Mouse (Mus musculus) heart, adult 18-20 months (tissue): ENCODE measurements at regions not wholly inside any gene's neighbourhood (a gene's known extent, or its start where the extent isn't known, plus 50 kb on each side); places are given as distances from the start of the nearest gene placed in this dataset.
"Not testable (repeated sequence)": the region's sequence is repeated elsewhere in the genome, so short reads cannot be mapped to it uniquely, and the experiment has no call there.

Experiments used
- DNase-seq, 2 experiments: peaks; one replicate each; pipeline ENCODE4 v3.0.0; 2021 to 2022; ENCODE audit warnings: mixed read lengths in 1 of 2

DNA sequence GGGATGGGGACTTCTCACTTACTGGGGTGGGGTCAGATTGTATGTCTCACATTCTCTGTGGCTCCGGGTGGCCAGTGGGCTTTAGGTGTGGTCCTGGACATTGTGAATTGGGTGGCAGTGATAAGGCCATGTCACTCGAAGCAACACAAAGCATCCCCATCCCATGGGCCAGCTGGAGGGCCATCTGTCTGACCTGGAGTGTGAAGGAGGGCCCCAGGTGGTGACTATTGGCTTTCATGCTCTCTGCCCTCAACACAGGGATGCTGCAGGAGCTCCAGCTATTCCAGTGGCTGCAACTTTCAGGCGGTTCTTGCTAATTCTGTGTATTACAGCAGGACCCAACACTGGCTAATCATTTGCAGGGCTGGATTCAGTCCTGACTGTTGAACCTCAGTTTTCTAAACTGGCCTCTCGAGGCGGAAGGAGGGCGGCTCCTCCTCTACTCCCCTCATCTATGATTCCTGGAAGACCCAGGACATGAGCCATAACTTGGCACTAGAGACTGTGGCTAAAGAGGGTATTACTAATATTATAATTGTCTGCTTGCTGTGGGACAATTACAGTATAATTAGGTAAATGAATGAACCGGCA, 64.1 kb downstream of the 9530068E07Rik start:
- no peak for DNase-seq

- DNase-seq = not testable (repeated sequence)
These were observed 74.9 kb downstream of the 9530068E07Rik start for GRCm38 (mm10) chr11:52471128-52471527.

DNA sequence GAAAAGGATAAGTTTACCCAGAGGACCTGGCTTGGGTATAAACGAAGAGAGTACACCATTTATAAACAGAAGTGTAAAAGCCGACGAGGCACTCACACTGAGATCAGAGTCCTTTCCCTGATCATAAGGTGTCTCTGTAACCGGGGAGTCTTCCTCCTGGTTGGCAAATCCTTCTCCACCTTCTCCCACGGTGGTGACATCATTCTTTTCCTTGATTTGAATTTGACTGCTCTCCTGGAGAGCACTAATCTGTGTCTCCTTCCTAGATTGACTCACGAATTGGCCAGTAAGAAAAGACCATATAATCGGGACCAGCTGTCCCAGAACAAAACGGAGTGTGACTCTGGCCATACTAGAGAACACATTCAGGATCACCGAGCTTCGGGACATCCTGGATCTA, 83.9 kb downstream of the 9530068E07Rik start:
- not testable (repeated sequence) for DNase-seq

DNA sequence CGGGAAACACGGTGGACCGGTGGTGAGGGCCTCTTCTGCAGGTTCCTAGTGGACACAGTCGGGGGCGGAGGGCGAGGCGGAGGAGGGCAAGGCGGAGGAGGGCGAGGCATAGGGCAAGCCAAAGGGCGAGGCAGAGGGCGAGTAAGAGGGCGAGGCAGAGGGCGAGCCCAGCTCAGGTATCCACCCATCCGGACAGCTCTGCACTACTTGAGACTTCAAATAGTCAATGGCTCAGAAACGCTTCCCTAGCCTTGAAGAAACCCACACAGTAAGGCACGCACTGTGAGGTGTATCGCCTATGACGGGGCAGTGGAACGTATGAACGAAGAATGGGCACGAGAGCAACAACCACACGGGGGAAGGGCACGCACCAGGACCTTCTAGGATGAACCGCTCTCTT, 84.5 kb downstream of the 9530068E07Rik start:
- not testable (repeated sequence) for DNase-seq

GRCm38 (mm10) chr11:52483534-52483933, 87.3 kb downstream of the 9530068E07Rik start:
- not testable (repeated sequence) for DNase-seq

- DNase-seq = not testable (repeated sequence)
These were observed 92.3 kb downstream of the 9530068E07Rik start for GRCm38 (mm10) chr11:52488538-52488937.

- no peak for DNase-seq
These were observed 97.1 kb downstream of the 9530068E07Rik start for GRCm38 (mm10) chr11:52493336-52493735.

- no peak for DNase-seq
These were observed 100.7 kb downstream of the 9530068E07Rik start for GRCm38 (mm10) chr11:52496908-52497307.

DNA sequence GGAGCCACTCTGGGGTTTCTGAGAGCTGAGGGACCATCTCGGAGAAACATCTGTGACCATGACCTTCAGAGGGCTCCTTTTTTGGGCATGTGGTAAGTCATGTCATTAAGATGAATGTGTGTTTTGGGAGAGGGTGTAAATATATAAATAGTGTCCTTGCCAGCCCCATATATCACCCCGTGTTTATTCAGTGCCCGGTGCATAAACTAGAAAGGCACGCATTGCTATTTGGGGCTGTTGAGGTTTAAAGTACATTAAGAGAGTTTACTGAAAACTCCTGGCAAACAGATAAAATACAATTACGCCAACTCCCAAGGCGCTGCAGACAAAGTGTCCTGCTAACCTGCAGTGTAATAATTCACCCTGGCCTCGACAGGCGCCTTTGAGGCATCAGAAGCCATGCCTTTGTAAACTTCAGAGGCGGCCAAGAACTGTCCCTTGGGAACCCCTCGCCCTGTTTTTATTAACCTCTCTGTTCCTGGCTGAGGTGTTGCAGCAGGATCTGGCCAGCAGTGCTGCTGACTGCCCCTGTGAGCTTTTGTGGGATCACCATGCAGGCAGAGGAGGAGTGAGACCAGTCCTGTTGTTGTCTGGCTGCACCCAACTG, 106.6 kb downstream of the 9530068E07Rik start:
- DNase-seq = no peak

- DNase-seq = no peak
These were observed 115.6 kb downstream of the 9530068E07Rik start for GRCm38 (mm10) chr11:52511831-52512297.

- no peak for DNase-seq
These were observed 121.1 kb downstream of the 9530068E07Rik start for GRCm38 (mm10) chr11:52517330-52517729.

- DNase-seq = no peak
These were observed 123.6 kb downstream of the 9530068E07Rik start for GRCm38 (mm10) chr11:52519877-52520276.

GRCm38 (mm10) chr11:52521879-52522278, 125.7 kb downstream of the 9530068E07Rik start:
- DNase-seq = peak in 1 of 2 experiments; percentile 60

DNA sequence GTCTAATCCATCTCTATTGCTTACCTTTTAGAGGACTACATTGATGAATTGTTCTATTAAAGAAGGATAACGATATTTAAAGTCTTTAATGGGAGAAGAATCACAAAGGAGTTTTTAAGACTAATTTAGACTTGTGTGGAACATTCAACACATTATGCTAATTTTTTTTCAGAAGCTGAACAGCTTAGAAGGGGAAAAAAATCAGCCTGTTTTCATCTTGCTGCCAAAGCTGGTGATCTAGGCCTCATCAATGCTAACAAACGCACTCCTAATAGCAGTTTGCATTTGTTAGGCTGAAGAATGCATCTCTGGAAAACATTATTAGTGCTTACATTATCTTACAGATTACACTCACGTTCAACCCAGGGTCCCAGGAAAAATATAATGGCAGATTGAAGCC, 126.2 kb downstream of the 9530068E07Rik start:
- DNase-seq = no peak

DNA sequence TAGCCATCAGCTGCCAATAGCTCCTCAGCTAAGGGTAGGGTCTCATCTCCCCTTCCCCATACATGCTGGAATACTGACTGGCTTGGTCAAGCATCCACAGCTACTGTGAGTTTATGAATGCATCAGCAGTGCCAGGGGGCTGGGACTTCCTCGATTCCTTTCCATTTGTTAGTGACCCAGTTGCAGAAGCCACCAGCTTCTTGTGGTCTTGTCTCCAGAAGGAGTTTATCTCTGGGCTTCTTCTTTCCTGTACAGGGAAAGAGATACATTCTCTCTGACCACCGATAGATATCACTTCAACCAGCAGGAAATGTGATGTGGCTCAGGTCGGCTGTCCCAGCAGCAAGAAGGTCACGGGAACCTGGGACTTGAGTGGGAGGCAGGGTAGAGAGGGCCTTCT, 127.0 kb downstream of the 9530068E07Rik start:
- no peak for DNase-seq

GRCm38 (mm10) chr11:52523671-52524070, 127.4 kb downstream of the 9530068E07Rik start:
- DNase-seq = no peak

GRCm38 (mm10) chr11:52525446-52525845, 129.2 kb downstream of the 9530068E07Rik start:
- DNase-seq = no peak

DNA sequence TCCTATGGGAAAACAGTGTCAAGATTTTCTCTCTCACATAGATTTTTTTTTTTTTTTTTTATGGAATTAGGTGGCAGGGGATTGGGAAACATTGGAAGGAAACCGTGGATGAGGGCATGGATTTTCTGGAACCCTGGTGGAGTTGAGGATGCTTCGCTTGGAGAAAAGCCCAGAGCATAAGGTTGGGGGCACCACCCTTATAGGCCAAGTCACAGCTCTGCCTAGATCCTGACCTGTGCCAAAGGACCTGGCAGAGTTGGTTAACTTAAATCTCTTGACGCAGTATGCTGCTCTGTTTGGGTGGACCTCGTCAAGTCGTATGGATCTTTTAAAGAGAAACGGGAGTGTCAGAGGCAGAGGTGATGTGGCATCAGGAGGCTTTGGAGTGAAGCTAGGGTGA, 130.1 kb downstream of the 9530068E07Rik start:
- DNase-seq = no peak

- DNase-seq = no peak
These were observed 137.2 kb downstream of the 9530068E07Rik start for GRCm38 (mm10) chr11:52533379-52533778.

DNA sequence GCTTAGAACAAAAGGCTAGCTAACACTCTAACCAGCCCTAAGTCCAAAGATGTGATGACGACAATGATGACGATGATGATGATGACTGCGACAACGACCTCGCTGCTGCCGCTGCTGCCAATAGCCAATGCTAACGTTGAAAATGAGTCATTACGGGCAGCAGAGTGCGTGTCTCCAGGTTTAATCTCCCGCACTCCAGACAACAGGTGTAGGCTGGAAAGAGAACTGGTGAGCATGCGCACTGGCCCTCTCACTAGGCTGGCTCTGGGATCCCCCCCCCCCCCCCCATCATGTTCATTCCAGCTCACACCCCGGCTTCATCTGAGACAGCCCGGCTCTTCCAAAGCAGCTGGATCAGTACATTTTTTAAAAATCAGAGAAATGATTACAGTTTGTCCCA, 138.4 kb downstream of the 9530068E07Rik start:
- DNase-seq = no peak

GRCm38 (mm10) chr11:52536211-52536610, 140.0 kb downstream of the 9530068E07Rik start:
- DNase-seq = no peak

GRCm38 (mm10) chr11:52536841-52537240, 140.6 kb downstream of the 9530068E07Rik start:
- DNase-seq = no peak

DNA sequence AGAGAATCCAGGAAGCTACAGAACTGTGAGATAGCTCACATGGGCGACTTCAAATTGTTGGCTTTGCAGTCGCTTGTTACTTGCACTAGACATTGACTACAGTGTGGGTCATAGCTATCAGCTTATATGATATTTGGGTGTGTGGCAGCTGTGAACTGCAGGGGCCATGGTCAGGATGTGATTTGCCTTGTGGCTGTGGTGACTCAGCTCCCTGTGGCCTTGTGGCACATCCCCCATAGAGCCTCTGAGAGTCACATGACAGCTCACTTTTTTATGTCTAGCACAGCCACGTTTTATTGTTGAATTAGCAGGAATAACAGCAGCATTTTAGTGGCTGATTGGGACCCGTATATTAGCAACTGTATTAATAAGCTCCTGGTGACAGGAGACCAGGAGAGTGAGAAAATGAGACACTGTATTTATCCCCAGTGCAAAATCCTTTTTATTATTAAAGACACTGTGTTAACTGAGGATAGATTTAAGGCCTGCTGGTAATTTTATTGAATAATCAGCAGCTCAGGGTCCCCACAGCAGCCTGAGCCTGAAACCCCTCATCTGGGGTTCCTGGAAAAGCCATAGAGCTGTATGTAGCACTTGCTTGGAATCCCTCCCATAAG, 141.7 kb downstream of the 9530068E07Rik start:
- no peak for DNase-seq

DNA sequence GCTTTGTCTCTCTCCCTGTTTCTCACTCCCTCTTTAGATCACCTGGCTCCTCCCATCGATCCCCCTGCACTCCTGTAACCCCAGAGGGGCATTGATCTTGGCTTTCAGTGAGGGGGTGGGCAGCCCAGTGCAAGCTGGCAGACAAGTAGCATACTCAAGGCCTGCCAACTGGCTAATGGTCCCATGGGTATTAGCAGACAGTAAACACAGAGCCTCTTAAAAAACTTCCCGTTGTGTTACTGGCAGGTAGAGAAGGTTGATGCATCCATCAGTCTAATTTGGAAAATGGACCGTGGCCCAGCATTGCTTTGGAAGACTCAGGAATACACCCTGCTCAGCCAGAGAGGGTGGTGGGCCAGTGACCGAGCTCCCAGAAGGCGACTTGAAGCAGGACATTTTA, 145.0 kb downstream of the 9530068E07Rik start:
- no peak for DNase-seq
